Mouse (Mus musculus): ENCODE data around the gene Parn. TPM values are rescaled to one million over a fixed set of nuclear protein-coding genes. Genes with fewer than 3 reads are reported as not detected.

Gene Parn
- total and polyA plus RNA-seq, 3 experiments = 26.7 to 160 (median 38.2) TPM

DNA sequence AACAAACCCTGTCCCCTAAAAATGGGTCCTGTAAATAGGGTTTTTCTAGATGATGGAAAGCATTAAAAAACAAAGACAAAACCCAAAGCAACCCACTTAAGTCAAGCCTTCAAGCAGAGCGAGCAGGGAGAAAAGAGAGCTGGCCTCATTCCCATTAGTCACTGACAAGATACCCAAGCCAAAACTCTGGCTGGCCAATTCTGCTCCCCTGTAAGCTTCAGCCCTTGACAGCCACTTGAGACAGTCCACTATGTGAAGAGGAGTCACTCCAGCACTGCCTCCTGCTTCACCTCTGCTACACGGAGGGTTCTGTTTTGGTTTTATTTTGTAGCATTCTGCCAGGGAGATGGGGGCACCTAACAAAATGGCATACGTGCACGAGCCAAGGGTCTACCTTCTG lies 126.2 kb downstream of the Parn start:
- Histone ChIP-seq H3K4me1 (ENCODE audit: control insufficient read depth in 1 of 2, insufficient read depth in 2 of 2, low read length in 2 of 2) (no peaks in the 10 kb centered on the region), H3K36me3 (ENCODE audit: control insufficient read depth in 1 of 2, insufficient read depth in 2 of 2, low read length in 2 of 2) (no peaks in the 10 kb centered on the region; a peak in 1 of 4 replicates), H3K4me3 (ENCODE audit: control insufficient read depth in 1 of 2, insufficient read depth in 1 of 2, low read depth in 2 of 2, low read length in 2 of 2) (no peak overlapping the region), H3K79me2 (ENCODE audit: control insufficient read depth, insufficient read depth, low read length, poor library complexity) (no peaks in the 10 kb centered on the region), H3K27me3 (ENCODE audit: control insufficient read depth in 1 of 2, insufficient read depth in 2 of 2, low read length in 2 of 2) (no peaks in the 10 kb centered on the region), H3K27ac (ENCODE audit: control insufficient read depth, low read depth, low read length) (no peak overlapping the region), H3K9ac (ENCODE audit: control insufficient read depth, low read depth, low read length, poor library complexity, severe bottlenecking) (no peak overlapping the region), H3K9me3 (replicated peaks; ENCODE audit: insufficient read depth, low read length) (no peaks in the 10 kb centered on the region)
- no peak for DNase-seq (ENCODE audit: low read depth, low spot score)
- no peak for TF ChIP-seq POLR2AphosphoS2 (IDR thresholded peaks at IDR 0.05; ENCODE audit: low read length)

DNA sequence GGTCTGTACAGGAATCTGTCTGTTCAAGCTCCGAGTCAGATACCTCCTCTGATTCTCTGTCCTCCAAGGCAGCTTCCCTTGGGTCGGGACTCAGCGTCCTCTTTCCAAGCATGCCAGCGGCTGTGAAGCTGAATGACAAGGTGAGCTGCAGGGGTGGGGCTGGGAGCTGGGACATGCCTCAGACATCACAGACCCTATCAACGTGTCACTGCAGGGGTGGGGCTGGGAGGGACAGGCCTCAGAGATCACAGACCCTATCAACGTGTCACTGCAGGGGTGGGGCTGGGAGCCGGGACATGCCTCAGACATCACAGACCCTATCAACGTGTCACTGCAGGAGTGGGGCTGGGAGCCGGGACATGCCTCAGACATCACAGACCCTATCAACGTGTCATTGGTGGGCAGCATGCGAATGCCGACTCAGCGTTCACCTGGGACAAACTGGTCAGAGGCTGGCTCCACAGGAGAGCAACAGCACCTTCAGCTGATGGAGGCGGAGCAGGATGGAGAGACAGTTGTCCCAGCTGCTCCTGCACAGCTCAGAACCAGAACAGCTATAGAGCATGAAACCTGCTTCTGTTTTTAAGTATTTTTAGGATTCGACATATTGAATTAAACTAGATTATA lies 126.7 kb downstream of the Parn start:
- no peak overlapping the region for H3K27ac ChIP-seq (ENCODE audit: control insufficient read depth, low read depth, low read length)
- no peak overlapping the region for H3K9ac ChIP-seq (ENCODE audit: control insufficient read depth, low read depth, low read length, poor library complexity, severe bottlenecking)
- no peak for TF ChIP-seq MEF2A (IDR thresholded peaks at IDR 0.05; ENCODE audit: extremely low read depth, insufficient replicate concordance, low read depth, low read length, poor library complexity, severe bottlenecking)
- no peak for TF ChIP-seq MYC (IDR thresholded peaks at IDR 0.05; ENCODE audit: low read depth, low read length)
- no peak for TF ChIP-seq CHD1 (IDR thresholded peaks at IDR 0.05; ENCODE audit: low read depth, low read length)
- no peak for TF ChIP-seq ZKSCAN1 (IDR thresholded peaks at IDR 0.05; ENCODE audit: low read depth, low read length)
- TF ChIP-seq MAZ (IDR thresholded peaks at IDR 0.05; ENCODE audit: low read depth, low read length) = no peak
- TF ChIP-seq TCF12 (IDR thresholded peaks at IDR 0.05; ENCODE audit: low read depth, low read length) = no peak
- TF ChIP-seq GATA1 (IDR thresholded peaks at IDR 0.05; ENCODE audit: low read depth, low read length) = no peak
- TF ChIP-seq HCFC1 (IDR thresholded peaks at IDR 0.05; ENCODE audit: low read depth, low read length) = no peak
- no peak for TF ChIP-seq BHLHE40 (IDR thresholded peaks at IDR 0.05; ENCODE audit: borderline replicate concordance, low read depth, low read length)
- TF ChIP-seq TBP (IDR thresholded peaks at IDR 0.05; ENCODE audit: low read depth, low read length) = no peak
- TF ChIP-seq NELFE (IDR thresholded peaks at IDR 0.05; ENCODE audit: low read depth, low read length) = no peak
- TF ChIP-seq RAD21 (IDR thresholded peaks at IDR 0.05; ENCODE audit: low read depth, low read length) = no peak
- no peak for TF ChIP-seq ZC3H11A (IDR thresholded peaks at IDR 0.05; ENCODE audit: low read depth, low read length)
- TF ChIP-seq POLR2AphosphoS5 (IDR thresholded peaks at IDR 0.05; ENCODE audit: borderline replicate concordance, low read depth, low read length) = no peak
- TF ChIP-seq ETS1 (IDR thresholded peaks at IDR 0.05; ENCODE audit: low read depth, low read length) = no peak
- TF ChIP-seq RCOR1 (IDR thresholded peaks at IDR 0.05; ENCODE audit: low read depth, low read length) = no peak
- no peak for TF ChIP-seq NRF1 (IDR thresholded peaks at IDR 0.05; ENCODE audit: insufficient read depth, low read depth, low read length, poor library complexity, severe bottlenecking)
- no peak overlapping the region for H3K4me3 ChIP-seq (ENCODE audit: control insufficient read depth in 1 of 2, insufficient read depth in 1 of 2, low read depth in 2 of 2, low read length in 2 of 2)
- no peak for DNase-seq (ENCODE audit: low read depth, low spot score)
- H3K27me3 ChIP-seq (ENCODE audit: control insufficient read depth in 1 of 2, insufficient read depth in 2 of 2, low read length in 2 of 2) = no peaks in the 10 kb centered on the region
- H3K9me3 ChIP-seq (replicated peaks; ENCODE audit: insufficient read depth, low read length) = no peaks in the 10 kb centered on the region
- no peaks in the 10 kb centered on the region for H3K4me1 ChIP-seq (ENCODE audit: control insufficient read depth in 1 of 2, insufficient read depth in 2 of 2, low read length in 2 of 2)
- H3K79me2 ChIP-seq (ENCODE audit: control insufficient read depth, insufficient read depth, low read length, poor library complexity) = no peaks in the 10 kb centered on the region
- no peaks in the 10 kb centered on the region; a peak in 1 of 4 replicates for H3K36me3 ChIP-seq (ENCODE audit: control insufficient read depth in 1 of 2, insufficient read depth in 2 of 2, low read length in 2 of 2)

Data from MEL (cell line).